Mouse (Mus musculus): Measurements from ENCODE around the gene Cbx5. TPM values are rescaled to one million over a fixed set of nuclear protein-coding genes. Genes with fewer than 3 reads are reported as not detected.

The Cbx5 gene
- polyA plus RNA-seq, 1 experiment from 2014 or later: 176 TPM

DNA sequence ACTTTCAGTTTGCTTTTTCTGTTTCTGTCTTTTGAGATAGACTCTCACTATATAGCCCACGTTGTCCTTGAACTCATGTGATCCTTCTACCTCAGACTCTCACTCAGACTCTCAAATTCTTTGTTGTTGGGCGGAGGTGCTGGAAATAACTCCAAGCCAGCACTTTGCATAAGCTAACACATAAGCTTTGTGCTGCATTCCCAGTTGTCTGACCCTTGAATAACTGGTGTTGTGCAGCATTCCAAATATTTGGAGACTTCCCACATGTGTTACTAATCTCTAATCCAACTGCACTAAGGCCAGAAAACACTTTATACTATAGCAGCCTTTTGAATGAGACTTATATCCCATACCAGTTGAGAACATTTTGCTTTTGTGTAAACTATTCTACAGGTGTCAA is 10.7 kb downstream of the Cbx5 start:
- H3K4me3 ChIP-seq: no peak overlapping the region
- H3K9me3 ChIP-seq: no peaks in the 10 kb centered on the region
- 0 out of 2 replicates have a peak, but pooled peaks cover 6% of the 10 kb centered on the region for H3K4me1 ChIP-seq
- H3K27ac ChIP-seq: no peak overlapping the region
- WGBS: 78% methylated on average over 2 of the region's 2 CpGs
- H3K36me3 ChIP-seq: no peaks in the 10 kb centered on the region
- no peak overlapping the region for H3K4me2 ChIP-seq (replicated peaks)
- no peak overlapping the region for H3K9ac ChIP-seq
- ATAC-seq (ENCODE audit: insufficient number of reproducible peaks, insufficient read depth, low FRiP score, low TSS enrichment): no peak
- H3K27me3 ChIP-seq: no peaks in the 10 kb centered on the region

- no peak overlapping the region for H3K27ac ChIP-seq
- H3K4me3 ChIP-seq: no peak overlapping the region
- WGBS: 78% methylated on average over 2 of the region's 2 CpGs
- H3K9ac ChIP-seq: no peak overlapping the region
- no peak for ATAC-seq (ENCODE audit: insufficient number of reproducible peaks, insufficient read depth, low FRiP score, low TSS enrichment)
- no peak overlapping the region for H3K4me2 ChIP-seq (replicated peaks)
- H3K9me3 ChIP-seq: no peaks in the 10 kb centered on the region
- H3K36me3 ChIP-seq: no peaks in the 10 kb centered on the region
- H3K4me1 ChIP-seq: 0 out of 2 replicates have a peak, but pooled peaks cover 6% of the 10 kb centered on the region
- no peaks in the 10 kb centered on the region for H3K27me3 ChIP-seq
These were observed 12.0 kb downstream of the Cbx5 start for GRCm38 (mm10) chr15:103227572-103227971.

DNA sequence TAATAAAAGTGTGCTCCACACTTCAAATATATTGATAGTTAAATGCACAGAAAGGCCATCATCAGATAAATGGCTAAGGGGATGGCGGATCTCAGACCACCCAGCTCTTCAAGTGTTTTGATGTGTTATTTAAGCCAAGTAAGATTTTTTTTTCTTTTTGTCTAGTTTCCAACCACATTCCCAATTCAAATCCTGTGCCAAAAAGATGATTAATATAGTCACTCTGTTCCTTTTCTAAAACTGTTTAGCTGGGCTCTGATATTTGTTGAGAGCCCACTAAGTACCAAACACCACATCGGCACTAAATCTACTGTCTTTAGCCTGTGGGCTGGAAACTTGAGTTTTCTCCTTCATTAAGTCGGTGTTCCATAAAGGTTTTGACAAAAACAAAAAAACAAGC is 12.6 kb downstream of the Cbx5 start:
- no peaks in the 10 kb centered on the region for H3K36me3 ChIP-seq
- ATAC-seq (ENCODE audit: insufficient number of reproducible peaks, insufficient read depth, low FRiP score, low TSS enrichment): no peak
- H3K4me1 ChIP-seq: 0 out of 2 replicates have a peak, but pooled peaks cover 6% of the 10 kb centered on the region
- WGBS: 88% methylated on average over 3 of the region's 3 CpGs
- no peak overlapping the region for H3K4me3 ChIP-seq
- no peak overlapping the region for H3K9ac ChIP-seq
- no peaks in the 10 kb centered on the region for H3K27me3 ChIP-seq
- no peak overlapping the region for H3K4me2 ChIP-seq (replicated peaks)
- H3K27ac ChIP-seq: no peak overlapping the region
- no peaks in the 10 kb centered on the region for H3K9me3 ChIP-seq

- 80% methylated on average over 2 of the region's 2 CpGs for WGBS
- ATAC-seq (ENCODE audit: insufficient number of reproducible peaks, insufficient read depth, low FRiP score, low TSS enrichment): no peak
- Histone ChIP-seq H3K4me3 (no peak overlapping the region), H3K27me3 (no peaks in the 10 kb centered on the region), H3K27ac (no peak overlapping the region), H3K4me1 (peaks cover 17% of the 10 kb centered on the region), H3K9me3 (no peaks in the 10 kb centered on the region), H3K9ac (no peak overlapping the region), H3K4me2 (replicated peaks) (no peak overlapping the region), H3K36me3 (no peaks in the 10 kb centered on the region)
These were observed 15.5 kb downstream of the Cbx5 start for GRCm38 (mm10) chr15:103224161-103224560.

GRCm38 (mm10) chr15:103221386-103221785 is 18.2 kb downstream of the Cbx5 start:
- Histone ChIP-seq H3K4me1 (peaks cover 23% of the 10 kb centered on the region), H3K36me3 (no peaks in the 10 kb centered on the region), H3K9ac (no peak overlapping the region), H3K27me3 (no peaks in the 10 kb centered on the region), H3K27ac (no peak overlapping the region), H3K4me2 (replicated peaks) (no peak overlapping the region), H3K4me3 (no peak overlapping the region), H3K9me3 (no peaks in the 10 kb centered on the region)
- WGBS: 77% methylated on average over 1 of the region's 1 CpGs
- no peak for ATAC-seq (ENCODE audit: insufficient number of reproducible peaks, insufficient read depth, low FRiP score, low TSS enrichment)

DNA sequence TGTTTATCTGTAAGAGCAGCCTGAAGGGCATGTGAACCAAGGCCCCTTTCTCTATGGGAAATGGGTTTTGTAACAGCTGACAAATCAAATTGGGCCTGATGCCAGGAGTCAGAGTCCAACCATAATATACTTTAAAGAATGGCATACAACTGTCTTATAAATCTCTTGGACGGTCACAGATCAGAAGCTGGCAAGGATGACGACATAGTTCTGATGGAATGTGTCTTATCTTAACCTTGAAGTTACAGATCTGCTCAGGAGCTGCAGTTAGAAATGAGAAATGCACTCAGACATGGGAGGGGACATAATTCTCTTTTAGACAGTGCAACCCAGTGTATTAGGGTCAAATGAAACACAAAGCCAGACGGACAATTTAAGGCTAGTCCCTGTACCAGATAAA is 18.8 kb downstream of the Cbx5 start:
- Histone ChIP-seq H3K4me2 (replicated peaks) (no peak overlapping the region), H3K36me3 (no peaks in the 10 kb centered on the region), H3K27ac (no peak overlapping the region), H3K27me3 (no peaks in the 10 kb centered on the region), H3K4me3 (no peak overlapping the region), H3K4me1 (peaks cover 29% of the 10 kb centered on the region), H3K9ac (no peak overlapping the region), H3K9me3 (no peaks in the 10 kb centered on the region)
- WGBS: 63% methylated on average over 3 of the region's 3 CpGs
- no peak for ATAC-seq (ENCODE audit: insufficient number of reproducible peaks, insufficient read depth, low FRiP score, low TSS enrichment)

GRCm38 (mm10) chr15:103216052-103216451 is 23.6 kb downstream of the Cbx5 start:
- Histone ChIP-seq H3K36me3 (peaks cover 20% of the 10 kb centered on the region), H3K27ac (peak overlapping the region; percentile 96), H3K9me3 (no peaks in the 10 kb centered on the region), H3K4me2 (replicated peaks) (peak overlapping the region; percentile 60), H3K27me3 (no peaks in the 10 kb centered on the region), H3K4me3 (peak overlapping the region; percentile 36; the same call in 1 of the 2 replicates), H3K4me1 (peaks cover 31% of the 10 kb centered on the region), H3K9ac (no peak overlapping the region)
- WGBS: 13% methylated on average over 2 of the region's 2 CpGs
- ATAC-seq (ENCODE audit: insufficient number of reproducible peaks, insufficient read depth, low FRiP score, low TSS enrichment): no peak

DNA sequence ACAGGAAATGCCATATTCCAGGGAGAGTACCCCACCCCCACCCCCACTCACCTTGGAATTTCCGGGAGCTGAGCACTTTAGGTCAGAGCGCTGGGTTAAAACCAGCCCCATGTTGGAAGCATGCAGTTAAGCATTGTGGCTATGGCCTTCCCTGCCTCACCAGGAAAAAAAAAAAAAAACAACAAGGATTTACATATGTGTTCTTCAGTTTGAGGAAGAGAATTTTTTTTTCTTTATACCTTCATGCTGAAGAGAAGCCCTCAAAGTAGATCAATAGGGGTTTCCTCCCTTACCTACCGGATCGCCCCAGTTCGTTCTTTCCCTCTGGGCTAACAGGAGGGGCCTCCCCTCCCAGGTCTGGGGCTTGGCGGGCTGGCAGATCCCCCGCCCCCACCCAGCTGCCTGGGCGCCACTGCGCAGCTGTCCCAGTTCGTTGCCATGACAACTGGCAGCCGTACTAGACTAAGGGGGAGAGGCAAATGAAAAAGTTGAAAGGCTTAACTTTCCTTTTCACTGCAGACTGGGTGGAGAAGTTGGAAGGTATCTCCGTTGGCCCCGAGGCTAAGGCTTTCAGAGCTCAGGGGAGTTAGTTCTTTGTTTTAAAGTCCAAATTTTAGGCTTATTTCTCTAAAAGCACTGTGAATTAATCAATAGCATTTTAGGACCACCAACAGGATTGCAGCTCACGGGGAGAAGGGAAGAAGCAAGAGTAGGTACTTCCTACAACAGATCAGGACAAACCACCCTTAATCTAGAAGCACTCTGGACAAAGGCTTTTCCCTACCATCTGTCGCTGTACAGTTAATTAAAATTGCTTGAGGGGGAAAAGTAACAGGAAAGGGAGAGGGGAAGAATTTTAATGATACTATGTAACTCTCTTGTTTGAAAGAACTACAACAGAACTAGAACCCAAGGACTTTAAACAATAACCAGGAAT is 24.4 kb downstream of the Cbx5 start:
- ATAC-seq (ENCODE audit: insufficient number of reproducible peaks, insufficient read depth, low FRiP score, low TSS enrichment): peak; percentile 89
- no peaks in the 10 kb centered on the region for H3K27me3 ChIP-seq
- H3K4me1 ChIP-seq: peaks cover 23% of the 10 kb centered on the region
- peak overlapping the region; percentile 36 for H3K4me3 ChIP-seq
- H3K9me3 ChIP-seq: no peaks in the 10 kb centered on the region
- H3K36me3 ChIP-seq: peaks cover 27% of the 10 kb centered on the region
- H3K4me2 ChIP-seq (replicated peaks): peak overlapping the region; percentile 60
- under 1% methylated on average over 15 of the region's 15 CpGs for WGBS
- peak overlapping the region; percentile 44 for H3K9ac ChIP-seq
- peak overlapping the region; percentile 96 for H3K27ac ChIP-seq

DNA sequence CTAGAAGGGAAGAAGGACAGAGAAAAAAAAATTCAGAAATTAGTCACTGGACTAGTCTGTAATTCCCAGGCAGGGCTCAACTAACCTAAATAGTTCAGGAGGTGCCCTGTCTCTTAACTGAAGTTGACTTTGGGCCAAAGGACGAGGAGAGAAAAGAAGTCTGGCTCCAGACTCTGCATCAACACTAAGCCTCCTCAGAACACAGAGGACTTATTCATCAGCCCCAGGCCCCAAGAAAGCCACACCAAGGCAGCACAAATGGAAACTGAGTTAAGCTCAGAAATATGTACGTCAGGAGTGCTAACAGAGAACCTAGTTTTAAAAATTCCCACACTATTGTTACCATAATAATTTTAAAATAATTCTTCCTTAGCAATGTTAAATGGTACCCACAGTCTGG is 25.5 kb downstream of the Cbx5 start:
- no peaks in the 10 kb centered on the region for H3K27me3 ChIP-seq
- peaks cover 38% of the 10 kb centered on the region for H3K36me3 ChIP-seq
- peak overlapping the region; percentile 23 for H3K4me3 ChIP-seq
- peaks cover 23% of the 10 kb centered on the region for H3K4me1 ChIP-seq
- H3K27ac ChIP-seq: peak overlapping the region; percentile 78
- peak overlapping the region; percentile 45 for H3K4me2 ChIP-seq (replicated peaks)
- H3K9me3 ChIP-seq: no peaks in the 10 kb centered on the region
- ATAC-seq (ENCODE audit: insufficient number of reproducible peaks, insufficient read depth, low FRiP score, low TSS enrichment): no peak
- WGBS: 12% methylated on average over 2 of the region's 2 CpGs
- peak overlapping the region; percentile 42 for H3K9ac ChIP-seq

GRCm38 (mm10) chr15:103205156-103205555 is 34.5 kb downstream of the Cbx5 start:
- no peak for ATAC-seq (ENCODE audit: insufficient number of reproducible peaks, insufficient read depth, low FRiP score, low TSS enrichment)
- WGBS: 65% methylated on average over 2 of the region's 2 CpGs
- Histone ChIP-seq H3K4me2 (replicated peaks) (no peak overlapping the region), H3K36me3 (peaks cover 69% of the 10 kb centered on the region), H3K9ac (no peak overlapping the region), H3K4me3 (no peak overlapping the region), H3K4me1 (no peaks in the 10 kb centered on the region), H3K9me3 (no peaks in the 10 kb centered on the region), H3K27me3 (no peaks in the 10 kb centered on the region), H3K27ac (no peak overlapping the region)

GRCm38 (mm10) chr15:103202088-103202793 is 37.4 kb downstream of the Cbx5 start:
- Histone ChIP-seq H3K9me3 (no peaks in the 10 kb centered on the region), H3K4me2 (replicated peaks) (no peak overlapping the region), H3K27me3 (no peaks in the 10 kb centered on the region), H3K4me3 (no peak overlapping the region), H3K36me3 (peaks cover 73% of the 10 kb centered on the region), H3K4me1 (no peaks in the 10 kb centered on the region), H3K9ac (no peak overlapping the region), H3K27ac (0 out of 2 replicates have a peak overlapping the region, but pooled peaks have one; percentile 30)
- 58% methylated on average over 6 of the region's 6 CpGs for WGBS
- ATAC-seq (ENCODE audit: insufficient number of reproducible peaks, insufficient read depth, low FRiP score, low TSS enrichment): no peak

DNA sequence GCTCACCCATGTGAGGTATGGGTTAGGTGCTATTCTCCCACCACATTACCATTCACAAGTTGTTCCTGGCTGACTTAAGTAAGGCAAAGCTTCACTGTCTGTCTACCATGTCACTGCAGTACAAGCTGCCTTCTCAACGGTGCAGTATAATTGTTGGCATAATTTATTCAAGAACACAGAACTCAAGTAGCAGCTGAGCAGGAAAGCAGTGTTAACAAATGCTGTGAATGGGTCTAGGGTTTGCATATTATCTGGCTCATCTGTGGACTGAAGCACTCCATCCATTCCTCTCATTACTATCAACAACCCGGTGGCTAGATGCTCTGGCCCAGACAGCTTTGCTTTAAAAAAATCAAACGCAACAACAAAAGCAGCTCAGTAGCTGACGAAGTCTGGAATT is 41.8 kb downstream of the Cbx5 start:
- 84% methylated on average over 4 of the region's 4 CpGs for WGBS
- Histone ChIP-seq H3K9me3 (no peaks in the 10 kb centered on the region), H3K9ac (no peak overlapping the region), H3K27me3 (no peaks in the 10 kb centered on the region), H3K4me3 (no peak overlapping the region), H3K27ac (no peak overlapping the region), H3K36me3 (peaks cover 77% of the 10 kb centered on the region), H3K4me1 (no peaks in the 10 kb centered on the region), H3K4me2 (replicated peaks) (no peak overlapping the region)
- ATAC-seq (ENCODE audit: insufficient number of reproducible peaks, insufficient read depth, low FRiP score, low TSS enrichment): no peak

Data from embryonic facial prominence, embryonic 12.5 days (tissue).